Mouse (Mus musculus) lung, postnatal 0 days (tissue): ENCODE data around the gene Dpp6.

Experiments
- CTCF ChIP-seq: IDR thresholded peaks from 2 replicates; pipeline ENCODE4 v1.5.1; 2016; ENCODE audit warnings: antibody characterized with exemption, mild to moderate bottlenecking
- EP300 ChIP-seq: IDR thresholded peaks from 2 replicates; pipeline ENCODE4 v1.6.1; 2016; ENCODE audit warnings: antibody characterized with exemption, mild to moderate bottlenecking, control low read depth

DNA sequence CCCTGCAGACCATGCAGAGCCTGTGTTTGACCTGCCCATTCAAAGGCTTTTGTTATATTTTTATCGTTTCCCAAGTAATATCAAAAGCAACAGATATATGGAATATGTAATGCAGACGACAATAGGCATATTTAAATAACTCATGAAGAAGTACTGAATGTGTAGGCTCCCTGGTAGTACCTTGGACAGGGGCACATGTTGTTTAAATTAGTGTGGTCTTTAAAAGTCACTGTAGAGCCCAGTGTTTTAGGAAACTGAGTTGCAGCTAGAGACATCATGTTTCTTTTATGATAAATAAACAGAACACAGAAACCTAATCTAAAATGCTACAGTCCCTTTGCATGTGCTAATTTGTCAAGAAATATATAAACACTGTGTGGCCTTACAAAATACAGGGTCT lies 403.1 kb downstream of the Dpp6 start:
- TF ChIP-seq CTCF: no peak
- no peak for TF ChIP-seq EP300
